Mouse (Mus musculus) intestine, postnatal 0 days (tissue): ENCODE data around the gene Snx20. TPM values are rescaled to one million over a fixed set of nuclear protein-coding genes. Genes with fewer than 3 reads are reported as not detected.

Source experiments
- ATAC-seq: fragments of 200-750 bp; cut with Nextera tagmentation; 2 replicates; pipeline ENCODE4 v1.8.0; 2017; ENCODE audit warnings: mild to moderate bottlenecking, moderate TSS enrichment, moderate library complexity
- H3K27ac ChIP-seq: fragments of 300-500 bp; sonication (generic); 2 replicates; pipeline ENCODE4 v1.5.1; 2014; ENCODE audit warnings: mild to moderate bottlenecking, low read depth, low read length, moderate library complexity
- H3K27me3 ChIP-seq: fragments of 300-500 bp; sonication (generic); replicated peaks from 2 replicates; pipeline ENCODE4 v1.6.1; 2014; ENCODE audit warnings: low read length, mixed read lengths; ENCODE audit not compliant: control insufficient read depth, insufficient read depth
- H3K36me3 ChIP-seq: fragments of 300-500 bp; sonication (generic); 2 replicates; pipeline ENCODE4 v1.6.1; 2014; ENCODE audit warnings: mild to moderate bottlenecking, moderate library complexity; ENCODE audit not compliant: control insufficient read depth, insufficient read depth
- H3K4me1 ChIP-seq: fragments of 300-500 bp; sonication (generic); replicated peaks from 2 replicates; pipeline ENCODE4 v1.6.1; 2014; ENCODE audit warnings: antibody characterized with exemption, low read length, mixed read lengths; ENCODE audit not compliant: control insufficient read depth, insufficient read depth
- H3K4me2 ChIP-seq: fragments of 300-500 bp; sonication (generic); replicated peaks from 2 replicates; pipeline ENCODE4 v1.6.1; 2014; ENCODE audit warnings: low read depth, mild to moderate bottlenecking, moderate library complexity
- H3K4me3 ChIP-seq: fragments of 300-500 bp; sonication (generic); 2 replicates; pipeline ENCODE4 v1.5.1; 2014; ENCODE audit warnings: low read depth, low read length
- H3K9ac ChIP-seq: fragments of 300-500 bp; sonication (generic); 2 replicates; pipeline ENCODE4 v1.6.1; 2014; ENCODE audit warnings: mild to moderate bottlenecking, low read depth, low read length
- H3K9me3 ChIP-seq: fragments of 300-500 bp; sonication (generic); 2 replicates; pipeline ENCODE4 v1.6.1; 2016; ENCODE audit warnings: mixed run types; ENCODE audit not compliant: control insufficient read depth
- CTCF ChIP-seq: sonication (generic); IDR thresholded peaks from 2 replicates; pipeline ENCODE4 v1.5.1; 2016; ENCODE audit warnings: low read depth, mild to moderate bottlenecking, control low read depth, antibody characterized with exemption, moderate library complexity
- WGBS: fragments of 180-500 bp; shearing (Covaris S2); extraction: QIAGEN DNeasy Blood & Tissue Kit; methylation state at CpG from one replicate; pipeline ENCODE4 v1.1.7; 2014; 5-methylcytosine and 5-hydroxymethylcytosine counted together
- polyA plus RNA-seq: library from polyadenylated mRNA; unstranded; fragments of >200 nt; fragmentation: Nextera tagmentation; extraction: Ambion mirVana; gene quantifications from 2 replicates; pipeline ENCODE4 v1.2.1, GENCODE M21; 2015

The Snx20 gene
- polyA plus RNA-seq, 1 experiment from 2014 or later: 37.1 TPM

GRCm38 (mm10) chr8:88579246-88579645 lies 56.7 kb downstream of the Snx20 start:
- 0 out of 2 replicates have a peak, but pooled peaks cover under 1% of the 10 kb centered on the region for H3K36me3 ChIP-seq
- H3K4me3 ChIP-seq: no peak overlapping the region
- no peak for ATAC-seq
- no peaks in the 10 kb centered on the region for H3K27me3 ChIP-seq
- H3K4me2 ChIP-seq: no peak overlapping the region
- no peak overlapping the region for H3K27ac ChIP-seq
- no peaks in the 10 kb centered on the region for H3K4me1 ChIP-seq
- 60% methylated on average over 7 of the region's 7 CpGs for WGBS
- H3K9me3 ChIP-seq: no peaks in the 10 kb centered on the region
- no peak overlapping the region for H3K9ac ChIP-seq
- TF ChIP-seq CTCF: no peak

- ATAC-seq: no peak
- Histone ChIP-seq H3K36me3 (no peaks in the 10 kb centered on the region), H3K4me3 (no peak overlapping the region), H3K4me2 (no peak overlapping the region), H3K9ac (no peak overlapping the region), H3K27ac (no peak overlapping the region), H3K27me3 (no peaks in the 10 kb centered on the region), H3K9me3 (no peaks in the 10 kb centered on the region), H3K4me1 (no peaks in the 10 kb centered on the region)
- WGBS: 75% methylated on average over 14 of the region's 14 CpGs
- TF ChIP-seq CTCF: 0 out of 2 replicates have a peak, but pooled peaks have one; percentile 11
Observed at GRCm38 (mm10) chr8:88578413-88579175, 57.3 kb downstream of the Snx20 start.

- H3K27me3 ChIP-seq: no peaks in the 10 kb centered on the region
- WGBS: 78% methylated on average over 5 of the region's 5 CpGs
- H3K4me2 ChIP-seq: no peak overlapping the region
- no peaks in the 10 kb centered on the region for H3K4me1 ChIP-seq
- TF ChIP-seq CTCF: no peak
- no peak overlapping the region for H3K27ac ChIP-seq
- no peak overlapping the region for H3K9ac ChIP-seq
- ATAC-seq: no peak
- H3K36me3 ChIP-seq: no peaks in the 10 kb centered on the region
- no peaks in the 10 kb centered on the region for H3K9me3 ChIP-seq
- no peak overlapping the region for H3K4me3 ChIP-seq
Observed at GRCm38 (mm10) chr8:88577666-88578065, 58.3 kb downstream of the Snx20 start.

Other genes starting within 250 kb of the Snx20 start
- gene Nkd1, start 114.8 kb downstream of the Snx20 start, polyA plus RNA-seq: 24.5 and 26.2 TPM in 2 replicates
- gene Nod2, start 11.2 kb upstream of the Snx20 start, polyA plus RNA-seq: 0.21 and 0.22 TPM in 2 replicates
- 9.3 and 11.5 TPM in 2 replicates for gene Cyld, start 60.9 kb upstream of the Snx20 start, polyA plus RNA-seq